Mouse (Mus musculus) neutrophil, adult 65 days (primary cell): ENCODE measurements around the gene Gng7. TPM values are rescaled to one million over a fixed set of nuclear protein-coding genes. Genes with fewer than 3 reads are reported as not detected.

Experiments
- total RNA-seq: library from RNA; stranded (reverse); gene quantifications from 2 replicates; pipeline ENCODE4 v1.2.4, GENCODE M21; 2023

The Gng7 gene
- total RNA-seq, result 0.23 and 0.92 TPM in 2 replicates

DNA sequence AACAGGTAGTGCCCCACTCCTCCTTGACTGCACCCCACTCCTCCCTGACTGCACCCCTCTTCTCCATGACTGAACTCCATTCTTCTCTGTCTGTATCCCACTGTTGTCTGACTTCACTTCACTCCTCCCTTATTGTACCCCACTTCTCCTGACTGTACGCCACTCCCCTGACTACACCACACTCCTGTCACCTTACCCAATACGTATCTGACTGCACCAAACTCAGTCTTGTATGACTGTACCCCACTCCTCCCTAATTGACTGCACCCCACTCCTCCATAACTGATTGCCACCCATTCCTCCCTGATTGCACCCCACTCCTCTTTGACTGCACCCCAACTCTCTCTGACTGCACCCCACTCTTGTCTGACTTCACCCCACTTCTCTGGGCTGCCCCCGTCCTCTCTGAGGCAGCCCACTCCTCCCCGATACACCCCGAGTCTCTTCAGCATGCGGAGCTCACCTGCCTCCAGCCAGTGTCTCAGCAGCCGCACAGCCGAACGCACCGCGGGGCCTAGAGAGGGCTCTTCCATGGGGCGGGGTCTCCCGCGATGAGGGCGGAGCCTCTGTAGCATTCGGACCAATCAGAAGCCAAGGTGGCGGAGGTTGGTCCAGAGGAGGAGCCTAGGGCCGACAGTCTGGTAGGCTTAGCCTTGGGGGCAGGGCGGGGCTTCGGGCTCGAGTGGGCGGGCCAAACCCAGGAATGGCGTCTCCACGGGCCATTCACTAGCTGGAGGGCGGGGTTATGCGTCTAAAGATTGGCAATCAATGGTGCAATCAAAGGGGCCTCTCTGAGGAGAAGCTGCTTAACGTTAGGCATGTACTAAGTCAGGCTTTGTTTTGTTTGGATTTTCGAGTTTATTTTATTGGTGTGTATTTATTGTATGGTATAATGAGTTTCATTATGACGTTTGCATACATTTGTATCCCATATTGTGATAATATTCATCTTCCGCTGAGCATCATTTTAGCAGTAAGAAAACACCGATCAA lies at the start of gene Gng7:
TSS of gene Gng7 (minus strand) at position 553 of the 992 bp plus-strand sequence.

GRCm38 (mm10) chr10:81059603-81060543 lies 45.1 kb upstream of the Gng7 start, which contains the start of gene Sgta:
TSS of gene Sgta (minus strand) at chr10:81060181.

DNA sequence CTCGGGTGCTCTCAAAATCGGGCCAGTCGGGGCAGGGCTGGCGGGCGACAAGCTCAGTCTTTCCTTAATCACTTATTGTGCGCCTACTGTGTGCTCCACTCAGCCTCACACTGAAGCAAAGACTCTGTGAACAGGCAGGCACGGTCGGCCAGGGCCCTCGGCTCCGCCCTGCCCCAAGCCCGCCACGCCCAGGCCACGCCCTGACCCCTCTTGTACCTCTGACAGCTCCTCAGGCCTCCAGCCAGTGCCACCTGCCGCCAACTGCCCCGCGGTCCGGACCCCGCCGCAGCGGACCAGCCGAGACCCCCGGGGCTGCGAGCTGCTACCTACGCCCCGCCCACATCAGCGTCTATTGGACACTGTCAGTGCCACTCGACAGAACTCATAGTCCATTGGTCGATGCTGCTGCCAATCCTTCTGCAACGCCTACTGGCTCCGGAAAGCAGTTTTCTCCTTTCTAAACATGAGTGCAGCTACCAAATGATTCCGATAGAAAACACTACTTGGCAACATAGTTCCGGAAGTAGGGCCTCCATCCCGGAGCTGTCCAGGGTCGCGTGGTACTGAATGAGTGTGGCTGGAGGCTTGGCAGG lies 22.3 kb upstream of the Gng7 start, which contains the start of gene Slc39a3:
TSS of gene Slc39a3 (minus strand) at position 439 of the 593 bp plus-strand sequence.

GRCm38 (mm10) chr10:81025639-81026275 lies 11.0 kb upstream of the Gng7 start, which contains the start of gene Diras1:
TSS of gene Diras1 (minus strand) at chr10:81025662.

GRCm38 (mm10) chr10:80929299-80930226 lies 85.2 kb downstream of the Gng7 start, which contains the start of gene Gadd45b:
TSS of gene Gadd45b (plus strand) at chr10:80930073.

DNA sequence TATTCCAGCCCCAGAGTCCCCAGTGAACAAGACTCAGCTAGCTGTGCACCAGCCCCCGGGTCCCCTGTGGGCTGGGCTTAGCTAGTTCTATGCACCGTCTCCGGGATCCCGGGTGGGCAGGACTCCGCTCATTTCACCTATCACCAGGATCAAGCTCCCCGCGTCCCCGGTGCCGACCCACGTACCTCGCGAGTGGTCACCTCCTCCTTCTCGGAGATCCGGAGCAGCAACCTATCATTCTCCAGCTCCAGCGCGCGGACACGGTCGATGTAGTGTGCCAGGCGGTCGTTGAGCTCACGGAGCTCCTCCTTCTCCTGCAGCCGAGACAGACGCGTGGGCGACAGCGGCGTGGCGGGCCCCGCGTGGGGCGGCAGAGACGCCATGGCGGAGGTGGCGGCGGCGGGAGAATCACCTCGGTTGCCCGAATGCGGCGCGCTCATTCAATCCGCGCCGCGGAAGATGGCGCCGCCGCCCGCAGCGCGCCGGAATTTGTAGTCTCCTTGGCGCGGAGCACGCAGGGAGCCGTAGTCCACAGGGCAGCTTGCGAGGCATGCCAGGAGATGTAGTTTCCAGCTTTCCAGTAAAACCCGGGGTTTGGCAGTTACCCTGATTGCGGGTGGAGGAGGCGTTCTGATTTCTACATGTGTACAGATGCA lies 96.8 kb downstream of the Gng7 start, which contains the start of gene Lmnb2:
TSS of gene Lmnb2 (minus strand) at position 467 of the 656 bp plus-strand sequence.

DNA sequence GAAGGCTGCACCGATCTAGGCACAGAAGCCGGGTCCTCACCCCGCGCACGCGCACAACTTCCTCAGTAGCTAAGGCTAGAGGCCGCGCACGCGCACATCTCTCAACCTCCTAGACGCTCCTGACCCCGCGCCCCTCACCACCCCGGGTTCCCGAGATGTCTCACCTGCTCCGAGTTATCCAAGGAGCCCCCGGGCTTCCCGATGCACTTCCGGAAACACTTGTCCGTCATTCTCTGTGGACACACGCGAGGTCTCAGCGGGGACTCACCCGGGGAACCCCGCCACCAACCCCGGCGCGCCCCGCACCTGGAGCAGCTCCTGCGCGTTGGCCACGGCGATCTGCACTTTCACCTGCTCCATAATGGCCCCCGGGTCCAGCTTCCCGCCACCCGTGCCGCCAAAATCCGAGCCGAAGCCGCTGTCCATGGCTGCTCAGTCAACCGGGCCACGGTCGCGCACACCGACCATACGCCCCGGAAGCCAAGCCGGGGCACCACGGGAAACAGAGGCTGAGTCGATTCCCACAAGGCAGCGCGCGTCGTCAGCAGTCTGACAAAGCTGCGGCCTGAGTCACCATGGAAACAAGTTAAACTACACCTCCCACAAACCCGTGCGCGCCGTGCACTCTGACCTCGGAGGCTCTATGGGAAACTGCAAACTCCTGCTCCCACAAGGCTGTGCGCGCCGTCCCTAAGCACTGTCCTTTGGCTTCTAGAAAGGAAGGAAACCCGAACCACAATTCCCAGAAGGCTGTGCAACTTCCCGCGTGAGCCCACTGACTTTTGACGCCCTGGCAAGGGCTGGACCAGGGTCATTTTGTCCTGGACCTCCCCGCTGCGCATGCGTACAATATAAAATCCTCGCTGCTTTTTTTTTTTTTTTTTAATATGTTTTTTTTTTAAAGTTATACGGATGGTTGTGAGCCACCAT lies 114.2 kb downstream of the Gng7 start, which contains the start of gene Timm13:
TSS of gene Timm13 (minus strand) at position 652 of the 930 bp plus-strand sequence.

Other genes with a start within 250 kb of the Gng7 start
- gene Sf3a2, start 216.7 kb downstream of the Gng7 start, total RNA-seq, result 39.7 and 47.3 TPM in 2 replicates
- gene Plekhj1, start 216.3 kb downstream of the Gng7 start, total RNA-seq, result 62.9 and 84.6 TPM in 2 replicates
- gene Amh, start 209.7 kb downstream of the Gng7 start, total RNA-seq, result 0.77 and 1.2 TPM in 2 replicates
- not detected in 2 replicates for gene Jsrp1, start 201.4 kb downstream of the Gng7 start, total RNA-seq
- gene Oaz1, start 188.3 kb downstream of the Gng7 start, total RNA-seq, result 506 and 673 TPM in 2 replicates
- gene Lingo3, start 170.9 kb downstream of the Gng7 start, total RNA-seq, result not detected in 2 replicates
- 10.1 and 19.3 TPM in 2 replicates for gene Lsm7, start 159.7 kb downstream of the Gng7 start, total RNA-seq
- gene Sppl2b, start 159.7 kb downstream of the Gng7 start, total RNA-seq, result 14.0 and 15.8 TPM in 2 replicates
- gene Tmprss9, start 143.1 kb downstream of the Gng7 start, total RNA-seq, result not detected in 2 replicates
- 35.2 and 38.8 TPM in 2 replicates for gene Timm13, start 114.0 kb downstream of the Gng7 start, total RNA-seq
- gene Lmnb2, start 96.7 kb downstream of the Gng7 start, total RNA-seq, result 17.8 and 24.7 TPM in 2 replicates
- gene Gadd45b, start 84.9 kb downstream of the Gng7 start, total RNA-seq, result 50.6 and 86.7 TPM in 2 replicates
- not detected in 2 replicates for gene Diras1, start 10.7 kb upstream of the Gng7 start, total RNA-seq
- gene Slc39a3, start 22.5 kb upstream of the Gng7 start, total RNA-seq, result 11.5 and 13.1 TPM in 2 replicates
- gene Sgta, start 45.2 kb upstream of the Gng7 start, total RNA-seq, result 47.2 and 56.7 TPM in 2 replicates
- gene Thop1, start 55.1 kb upstream of the Gng7 start, total RNA-seq, result 4.0 TPM in 2 replicates
- gene Creb3l3, start 83.9 kb upstream of the Gng7 start, total RNA-seq, result 0.25 and 0.34 TPM in 2 replicates
- gene Map2k2, start 91.0 kb upstream of the Gng7 start, total RNA-seq, result 72.4 and 96.2 TPM in 2 replicates
- gene Zbtb7a, start 120.3 kb upstream of the Gng7 start, total RNA-seq, result 58.8 and 72.8 TPM in 2 replicates
- gene Pias4, start 153.0 kb upstream of the Gng7 start, total RNA-seq, result 27.7 and 33.9 TPM in 2 replicates
- gene Eef2, start 161.7 kb upstream of the Gng7 start, total RNA-seq, result 599 and 665 TPM in 2 replicates
- gene Dapk3, start 168.1 kb upstream of the Gng7 start, total RNA-seq, result 22.3 and 31.6 TPM in 2 replicates
- gene 4930442H23Rik, start 168.9 kb upstream of the Gng7 start, total RNA-seq, result not detected in 2 replicates
- not detected in 2 replicates for gene Nmrk2, start 187.1 kb upstream of the Gng7 start, total RNA-seq
- not detected in 2 replicates for gene Atcay, start 215.9 kb upstream of the Gng7 start, total RNA-seq
- gene Zfr2, start 218.2 kb upstream of the Gng7 start, total RNA-seq, result 0.14 and 0.54 TPM in 2 replicates
- gene Matk, start 238.0 kb upstream of the Gng7 start, total RNA-seq, result 5.3 and 8.3 TPM in 2 replicates